In genomic region chr1:60938974-60939373, GRCm38 (mm10) we compare ENCODE assay signal across 37 mouse cellular contexts. TPM values are rescaled to one million over a fixed set of nuclear protein-coding genes. Genes with fewer than 3 reads are reported as not detected.
"Had no signal": no experiment of that assay in that cellular context is flagged by ENCODE, and none has a peak within 500 bp of the region (broad histone marks: within the 10 kb centered on the region; RNA-seq: fewer than 3 reads in every experiment).

No protein-coding gene starts in this region.

- H3K4me3 ChIP-seq: heart, embryonic 10.5 days; heart, embryonic 12.5 days; hindbrain, embryonic 10.5 days; hindbrain, embryonic 12.5 days; kidney, embryonic 15.5 days; left cerebral cortex, adult 2 months; limb, embryonic 10.5 days; limb, embryonic 12.5 days; liver, embryonic 13.5 days; liver, embryonic 15.5 days had no signal

- DNase-seq: heart, adult 18-20 months; heart, postnatal 10 days; heart, postnatal 4 days; kidney, adult 11 months; kidney, adult 2 months; kidney, adult 9 months; kidney, postnatal 36 days; layer of hippocampus, adult 9-11 months; layer of hippocampus, postnatal 36 days; liver; liver, embryonic 13.5 days; liver, postnatal 0 days had no signal

- ATAC-seq: hindbrain, embryonic 16.5 days; intestine, embryonic 16.5 days; liver, postnatal 0 days had no signal

- H3K27ac ChIP-seq: heart, embryonic 10.5 days; hindbrain, embryonic 10.5 days; hindbrain, embryonic 12.5 days; hindbrain, embryonic 14.5 days; kidney, embryonic 15.5 days; kidney, postnatal 0 days; left cerebral cortex, adult 2 months; limb, embryonic 10.5 days; limb, embryonic 12.5 days; liver, embryonic 13.5 days; liver, embryonic 15.5 days had no signal

RNA-seq across cellular contexts. Expression of gene Icos, which starts 38.8 kb away (rescaled TPM):
- total RNA-seq: gastrocnemius, adult 8-10 months; gastrocnemius, postnatal 25 days; granulocyte monocyte progenitor cell, adult 5-6 weeks; layer of hippocampus, adult 18-20 months; layer of hippocampus, postnatal 36 days had no signal
- polyA plus RNA-seq: limb, embryonic 10.5 days had no signal

RNA-seq across cellular contexts. Expression of gene Ctla4, which starts 52.2 kb away (rescaled TPM):
- total RNA-seq: gastrocnemius, adult 8-10 months; gastrocnemius, postnatal 25 days; gastrocnemius, postnatal 4 days; granulocyte monocyte progenitor cell, adult 5-6 weeks; heart, postnatal 4 days; layer of hippocampus, adult 18-20 months; layer of hippocampus, adult 8-10 months; layer of hippocampus, postnatal 14 days; layer of hippocampus, postnatal 36 days; left cerebral cortex, adult 2 months; left cerebral cortex, postnatal 14 days; left cerebral cortex, postnatal 36 days had no signal
- polyA plus RNA-seq: heart, embryonic 10.5 days; heart, embryonic 12.5 days; heart, embryonic 14.5 days; hindbrain, embryonic 10.5 days; hindbrain, embryonic 12.5 days; hindbrain, embryonic 14.5 days; hindbrain, embryonic 16.5 days; intestine, embryonic 14.5 days; intestine, embryonic 16.5 days; kidney, embryonic 15.5 days; kidney, postnatal 0 days; limb, embryonic 10.5 days; liver, embryonic 11.5 days; liver, embryonic 13.5 days; liver, embryonic 15.5 days; liver, postnatal 0 days had no signal
